ENCODE assay signal across 22 mouse cellular contexts in the genomic region with DNA sequence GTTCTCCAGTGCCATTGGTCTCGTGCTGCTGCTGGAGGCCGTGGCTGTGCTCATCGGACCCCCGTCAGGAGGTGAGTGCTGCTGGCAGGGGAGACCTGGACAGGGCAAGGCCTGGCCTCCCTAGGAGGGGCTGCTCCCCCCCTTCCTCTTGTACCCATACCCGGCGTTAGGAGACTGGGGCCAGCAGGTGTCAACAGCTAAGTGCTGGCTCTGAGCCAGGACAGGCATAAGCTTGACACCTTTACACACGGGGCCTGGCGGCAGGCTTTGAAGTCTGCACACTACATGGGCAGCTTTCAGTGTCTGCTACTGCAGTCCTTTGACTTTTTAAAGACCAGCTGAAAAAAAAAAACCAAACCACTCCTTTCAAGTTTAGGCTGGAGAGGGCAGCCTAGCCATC. TPM values are rescaled to one million over a fixed set of nuclear protein-coding genes. Genes with fewer than 3 reads are reported as not detected.
DNase-seq lines count a peak whose midpoint lies in the region; ATAC-seq and TF ChIP-seq lines count a peak whose summit lies in the region.
"Had no signal": no experiment of that assay in that cellular context is flagged by ENCODE, and none has a peak within 500 bp of the region (broad histone marks: within the 10 kb centered on the region; RNA-seq: fewer than 3 reads in every experiment).

No protein-coding gene starts in this region.

- no peaks in the 10 kb centered on the region for H3K27me3 ChIP-seq in heart, embryonic 11.5 days (ENCODE audit: control insufficient read depth, insufficient read depth, low read length)
- H3K27me3 ChIP-seq in hindbrain, embryonic 13.5 days, result no peaks in the 10 kb centered on the region
- H3K27me3 ChIP-seq in hindbrain, embryonic 12.5 days, result no peaks in the 10 kb centered on the region
- no peaks in the 10 kb centered on the region for H3K27me3 ChIP-seq in megakaryocyte, embryonic 14.5 days (replicated peaks)
- H3K27me3 ChIP-seq in stomach, postnatal 0 days (ENCODE audit: control insufficient read depth, insufficient read depth, low read length), result no peaks in the 10 kb centered on the region
- H3K27me3 ChIP-seq: embryonic facial prominence, embryonic 12.5 days; forebrain, embryonic 13.5 days; kidney, embryonic 15.5 days; limb, embryonic 15.5 days; midbrain, embryonic 13.5 days; neural tube, embryonic 12.5 days had no signal

- no peak for TF ChIP-seq CTCF in stomach, postnatal 0 days (IDR thresholded peaks at IDR 0.05; ENCODE audit: low read depth)

- H3K9me3 ChIP-seq in heart, embryonic 11.5 days (replicated peaks; ENCODE audit: control insufficient read depth, low read length), result no peaks in the 10 kb centered on the region
- no peaks in the 10 kb centered on the region for H3K9me3 ChIP-seq in hindbrain, embryonic 13.5 days
- no peaks in the 10 kb centered on the region for H3K9me3 ChIP-seq in hindbrain, embryonic 12.5 days (replicated peaks)
- no peaks in the 10 kb centered on the region for H3K9me3 ChIP-seq in megakaryocyte, embryonic 14.5 days
- no peaks in the 10 kb centered on the region for H3K9me3 ChIP-seq in stomach, postnatal 0 days (ENCODE audit: control insufficient read depth, low read length)
- H3K9me3 ChIP-seq: embryonic facial prominence, embryonic 12.5 days; forebrain, embryonic 13.5 days; kidney, embryonic 15.5 days; limb, embryonic 15.5 days; midbrain, embryonic 13.5 days; neural tube, embryonic 12.5 days had no signal

- H3K36me3 ChIP-seq in heart, embryonic 11.5 days (ENCODE audit: control insufficient read depth, insufficient read depth, low read length), result peaks cover 39% of the 10 kb centered on the region
- peaks cover 52% of the 10 kb centered on the region for H3K36me3 ChIP-seq in hindbrain, embryonic 13.5 days
- peaks cover 58% of the 10 kb centered on the region for H3K36me3 ChIP-seq in hindbrain, embryonic 12.5 days
- peaks cover 98% of the 10 kb centered on the region for H3K36me3 ChIP-seq in megakaryocyte, embryonic 14.5 days (replicated peaks; ENCODE audit: low read length)
- H3K36me3 ChIP-seq in stomach, postnatal 0 days (ENCODE audit: control insufficient read depth, insufficient read depth, low read length), result peaks cover 2% of the 10 kb centered on the region; the same call in 1 of the 2 replicates

- DNase-seq in heart, postnatal 4 days, result no peak
- DNase-seq in stomach, postnatal 0 days (ENCODE audit: low spot score), result peak; percentile 56
- DNase-seq in right cerebral cortex, postnatal 4 days, result no peak
- DNase-seq: adrenal gland, postnatal 25 days; cerebellum, adult 9-10 months; kidney, adult 11 months; lung, adult 2 months; retina, postnatal 1 day; right cerebral cortex, postnatal 25 days; thymus, postnatal 14 days had no signal

- H3K27ac ChIP-seq in heart, embryonic 11.5 days (ENCODE audit: low read depth, low read length), result peak overlapping the region; percentile 12; the same call in 1 of the 2 replicates
- H3K27ac ChIP-seq in hindbrain, embryonic 13.5 days, result peak overlapping the region; percentile 8; the same call in 1 of the 2 replicates
- H3K27ac ChIP-seq in hindbrain, embryonic 12.5 days, result no peak overlapping the region
- H3K27ac ChIP-seq in stomach, postnatal 0 days (replicated peaks), result no peak overlapping the region
- H3K27ac ChIP-seq: hindbrain, postnatal 0 days; neural tube, embryonic 12.5 days had no signal

- 51% methylated on average over 8 of the region's 8 CpGs for WGBS in heart, embryonic 11.5 days (ENCODE audit: insufficient replicate concordance)
- WGBS in hindbrain, embryonic 13.5 days, result 83% methylated on average over 8 of the region's 8 CpGs
- WGBS in hindbrain, embryonic 12.5 days, result 85% methylated on average over 8 of the region's 8 CpGs
- 61% methylated on average over 8 of the region's 8 CpGs for WGBS in stomach, postnatal 0 days

- no peak overlapping the region for H3K9ac ChIP-seq in heart, embryonic 11.5 days (ENCODE audit: low read depth, low read length)
- no peak overlapping the region for H3K9ac ChIP-seq in hindbrain, embryonic 13.5 days
- H3K9ac ChIP-seq in hindbrain, embryonic 12.5 days, result no peak overlapping the region
- no peak overlapping the region for H3K9ac ChIP-seq in stomach, postnatal 0 days (ENCODE audit: low read length)
- H3K9ac ChIP-seq: embryonic facial prominence, embryonic 12.5 days; forebrain, embryonic 13.5 days; kidney, embryonic 15.5 days; limb, embryonic 15.5 days; midbrain, embryonic 13.5 days; neural tube, embryonic 12.5 days had no signal

- H3K4me2 ChIP-seq in heart, embryonic 11.5 days, result no peak overlapping the region
- H3K4me2 ChIP-seq in hindbrain, embryonic 13.5 days, result no peak overlapping the region
- H3K4me2 ChIP-seq in hindbrain, embryonic 12.5 days (replicated peaks), result no peak overlapping the region
- H3K4me2 ChIP-seq in stomach, postnatal 0 days (replicated peaks; ENCODE audit: low read depth), result no peak overlapping the region
- H3K4me2 ChIP-seq: embryonic facial prominence, embryonic 12.5 days; forebrain, embryonic 13.5 days; kidney, embryonic 15.5 days; limb, embryonic 15.5 days; midbrain, embryonic 13.5 days; neural tube, embryonic 12.5 days had no signal

- peaks cover 58% of the 10 kb centered on the region for H3K4me1 ChIP-seq in heart, embryonic 11.5 days (ENCODE audit: control insufficient read depth, insufficient read depth, low read length)
- H3K4me1 ChIP-seq in hindbrain, embryonic 13.5 days (replicated peaks), result peaks cover 2% of the 10 kb centered on the region
- H3K4me1 ChIP-seq in hindbrain, embryonic 12.5 days, result peaks cover 4% of the 10 kb centered on the region
- peaks cover 98% of the 10 kb centered on the region for H3K4me1 ChIP-seq in megakaryocyte, embryonic 14.5 days
- H3K4me1 ChIP-seq in stomach, postnatal 0 days (replicated peaks; ENCODE audit: control insufficient read depth, insufficient read depth), result no peaks in the 10 kb centered on the region; the same call in 1 of the 2 replicates

- H3K4me3 ChIP-seq in heart, embryonic 11.5 days (ENCODE audit: low read depth, low read length), result no peak overlapping the region
- H3K4me3 ChIP-seq in hindbrain, embryonic 13.5 days, result no peak overlapping the region
- no peak overlapping the region for H3K4me3 ChIP-seq in hindbrain, embryonic 12.5 days
- peak overlapping the region; percentile 70 for H3K4me3 ChIP-seq in megakaryocyte, embryonic 14.5 days (replicated peaks)
- H3K4me3 ChIP-seq in stomach, postnatal 0 days (ENCODE audit: low read depth, low read length), result no peak overlapping the region
- H3K4me3 ChIP-seq: embryonic facial prominence, embryonic 12.5 days; forebrain, embryonic 13.5 days; kidney, embryonic 15.5 days; limb, embryonic 15.5 days; midbrain, embryonic 13.5 days; neural tube, embryonic 12.5 days had no signal

- ATAC-seq in heart, embryonic 11.5 days (replicated peaks; ENCODE audit: insufficient number of reproducible peaks, low FRiP score, low TSS enrichment), result no peak
- ATAC-seq in hindbrain, embryonic 13.5 days (ENCODE audit: low FRiP score), result no peak
- ATAC-seq in hindbrain, embryonic 12.5 days (ENCODE audit: low FRiP score), result no peak
- ATAC-seq in megakaryocyte, adult 5-6 weeks (ENCODE audit: poor library complexity, severe bottlenecking), result no peak
- no peak for ATAC-seq in stomach, postnatal 0 days (ENCODE audit: low FRiP score, low TSS enrichment)
- ATAC-seq: forebrain, embryonic 13.5 days; hindbrain, postnatal 0 days; midbrain, embryonic 13.5 days had no signal

- TF ChIP-seq EP300 in stomach, postnatal 0 days (optimal IDR thresholded peaks at IDR 0.05), result no peak

RNA-seq across cellular contexts. Expression of a gene that starts 8.8 kb away (rescaled TPM):
- 176 and 189 TPM in 2 replicates for polyA plus RNA-seq in heart, embryonic 11.5 days (2014; fragmentation: Nextera tagmentation; extraction: Ambion mirVana)
- total RNA-seq in heart, postnatal 4 days (2021), result 10 to 100 TPM; 13.3 to 22.8 TPM
- 11.7 and 14.9 TPM in 2 replicates for polyA plus RNA-seq in hindbrain, embryonic 13.5 days (2015; fragmentation: Nextera tagmentation; extraction: Ambion mirVana)
- 43.9 and 45.9 TPM in 2 replicates for polyA plus RNA-seq in hindbrain, embryonic 12.5 days (2016; fragmentation: Nextera tagmentation; extraction: Ambion mirVana)
- 673 and 816 TPM in 2 replicates for polyA plus RNA-seq in megakaryocyte, embryonic 14.5 days (2012; ENCODE audit: insufficient read depth, low replicate concordance)
- total RNA-seq in megakaryocyte, adult 5-6 weeks (2015), result 21.4 and 24.6 TPM in 2 replicates
- 35.2 and 40.7 TPM in 2 replicates for total RNA-seq in megakaryocyte, adult 5-6 weeks (2017)
- 7.2 and 10.0 TPM in 2 replicates for polyA plus RNA-seq in stomach, postnatal 0 days (2015; fragmentation: Nextera tagmentation; extraction: Ambion mirVana)

RNA-seq across cellular contexts. Expression of a gene that starts 24.4 kb away (rescaled TPM):
- polyA plus RNA-seq in heart, embryonic 11.5 days (2014; fragmentation: Nextera tagmentation; extraction: Ambion mirVana), result 3.3 and 3.9 TPM in 2 replicates
- 1 to 10 TPM; 2.1 to 2.4 TPM for total RNA-seq in heart, postnatal 4 days (2021)
- 4.8 and 5.4 TPM in 2 replicates for polyA plus RNA-seq in hindbrain, embryonic 13.5 days (2015; fragmentation: Nextera tagmentation; extraction: Ambion mirVana)
- 6.0 TPM in 2 replicates for polyA plus RNA-seq in hindbrain, embryonic 12.5 days (2016; fragmentation: Nextera tagmentation; extraction: Ambion mirVana)
- polyA plus RNA-seq in megakaryocyte, embryonic 14.5 days (2012; ENCODE audit: insufficient read depth, low replicate concordance), result 2.0 TPM in 1 of 2 replicates, not detected in the other
- 0.30 and 1.2 TPM in 2 replicates for total RNA-seq in megakaryocyte, adult 5-6 weeks (2015)
- 2.1 and 2.4 TPM in 2 replicates for total RNA-seq in megakaryocyte, adult 5-6 weeks (2017)
- polyA plus RNA-seq in stomach, postnatal 0 days (2015; fragmentation: Nextera tagmentation; extraction: Ambion mirVana), result 1.1 and 1.4 TPM in 2 replicates

RNA-seq across cellular contexts. Expression of a gene that starts 34.1 kb away (rescaled TPM):
- 47.9 and 58.5 TPM in 2 replicates for polyA plus RNA-seq in heart, embryonic 11.5 days (2014; fragmentation: Nextera tagmentation; extraction: Ambion mirVana)
- 10 to 100 TPM; 84.4 to 91.9 TPM for total RNA-seq in heart, postnatal 4 days (2021)
- polyA plus RNA-seq in hindbrain, embryonic 13.5 days (2015; fragmentation: Nextera tagmentation; extraction: Ambion mirVana), result 147 and 148 TPM in 2 replicates
- 171 TPM in 2 replicates for polyA plus RNA-seq in hindbrain, embryonic 12.5 days (2016; fragmentation: Nextera tagmentation; extraction: Ambion mirVana)
- polyA plus RNA-seq in megakaryocyte, embryonic 14.5 days (2012; ENCODE audit: insufficient read depth, low replicate concordance), result 152 and 176 TPM in 2 replicates
- 56.0 and 64.8 TPM in 2 replicates for total RNA-seq in megakaryocyte, adult 5-6 weeks (2015)
- 67.8 and 69.7 TPM in 2 replicates for total RNA-seq in megakaryocyte, adult 5-6 weeks (2017)
- 60.7 and 63.8 TPM in 2 replicates for polyA plus RNA-seq in stomach, postnatal 0 days (2015; fragmentation: Nextera tagmentation; extraction: Ambion mirVana)

Comparison
In these comparisons a context has a peak if more than half of its experiments do, and no peak if none do; other contexts are left out.
1. H3K27ac ChIP-seq: peak in heart, embryonic 11.5 days (single experiment) and hindbrain, embryonic 13.5 days (single experiment); none in hindbrain, embryonic 12.5 days (single experiment) and stomach, postnatal 0 days (single experiment).